Mouse (Mus musculus): Measurements from ENCODE around the gene Dst.
A peak's percentile ranks its signal among the peaks of the same experiment; 100 is the strongest.

The Dst gene

GRCm38 (mm10) chr1:33908191-33908962 is at the start of gene Dst:
Gene Dst (plus strand): TSS chr1:33908225.
- no peak for DNase-seq

- no peak for DNase-seq
Observed at GRCm38 (mm10) chr1:33869031-33869430, 39.0 kb upstream of the Dst start.

GRCm38 (mm10) chr1:33869437-33869836 is 38.6 kb upstream of the Dst start:
- no peak for DNase-seq

- DNase-seq = no peak
Observed at GRCm38 (mm10) chr1:33873561-33873960, 34.5 kb upstream of the Dst start.

- peak in 1 of 2 experiments; percentile 9 for DNase-seq
Observed at GRCm38 (mm10) chr1:33875691-33876090, 32.3 kb upstream of the Dst start.

GRCm38 (mm10) chr1:33876416-33876815 is 31.6 kb upstream of the Dst start:
- no peak for DNase-seq

- DNase-seq = no peak
Observed at GRCm38 (mm10) chr1:33878170-33878569, 29.9 kb upstream of the Dst start.

- peak in 1 of 2 experiments; percentile 20 for DNase-seq
Observed at GRCm38 (mm10) chr1:33883102-33883839, 24.8 kb upstream of the Dst start.

GRCm38 (mm10) chr1:33892784-33893183 is 15.2 kb upstream of the Dst start:
- peak in 1 of 2 experiments; percentile 29 for DNase-seq

- no peak for DNase-seq
Observed at GRCm38 (mm10) chr1:33896116-33896515, 11.9 kb upstream of the Dst start.

- DNase-seq = no peak
Observed at GRCm38 (mm10) chr1:33896666-33897065, 11.4 kb upstream of the Dst start.

GRCm38 (mm10) chr1:33897426-33897825 is 10.6 kb upstream of the Dst start:
- DNase-seq = no peak

GRCm38 (mm10) chr1:33898373-33898772 is 9.7 kb upstream of the Dst start:
- DNase-seq = no peak

- DNase-seq = no peak
Observed at GRCm38 (mm10) chr1:33900175-33900574, 7.8 kb upstream of the Dst start.

- no peak for DNase-seq
Observed at GRCm38 (mm10) chr1:33903587-33903986, 4.4 kb upstream of the Dst start.

GRCm38 (mm10) chr1:33906216-33906615 is 1.8 kb upstream of the Dst start:
- DNase-seq = no peak

GRCm38 (mm10) chr1:33906927-33907326 is 1.1 kb upstream of the Dst start:
- no peak for DNase-seq

GRCm38 (mm10) chr1:33907421-33908190 is 419 bp upstream of the Dst start, which contains the start of gene Bend6:
Gene Bend6 (minus strand): TSS chr1:33907816.
- DNase-seq = peak in 1 of 2 experiments; percentile 4

- no peak for DNase-seq
Observed at GRCm38 (mm10) chr1:33911589-33911988, 3.6 kb downstream of the Dst start.

- no peak for DNase-seq
Observed at GRCm38 (mm10) chr1:33916554-33916953, 8.5 kb downstream of the Dst start.

- DNase-seq = no peak
Observed at GRCm38 (mm10) chr1:33922975-33923374, 14.9 kb downstream of the Dst start.

GRCm38 (mm10) chr1:33925283-33925682 is 17.3 kb downstream of the Dst start:
- no peak for DNase-seq

- no peak for DNase-seq
Observed at GRCm38 (mm10) chr1:33927466-33927865, 19.4 kb downstream of the Dst start.
